ENCODE assay signal across 12 mouse cellular contexts in genomic region chr10:111587891-111588611, GRCm38 (mm10).
DNase-seq lines count a peak whose midpoint lies in the region; ATAC-seq and TF ChIP-seq lines count a peak whose summit lies in the region.
"Had no signal": no experiment of that assay in that cellular context is flagged by ENCODE, and none has a peak within 500 bp of the region (broad histone marks: within the 10 kb centered on the region; RNA-seq: fewer than 3 reads in every experiment).

No protein-coding gene starts in this region.

- no peak overlapping the region for H3K27ac ChIP-seq in kidney, adult 2 months (ENCODE audit: insufficient read depth, low read depth, low read length)
- H3K27ac ChIP-seq in liver, adult 2 months (replicated peaks; ENCODE audit: insufficient read depth, low read depth, low read length), result peak overlapping the region; percentile 83
- H3K27ac ChIP-seq: limb, embryonic 13.5 days had no signal

- 0 out of 2 replicates have a peak, but pooled peaks cover 2% of the 10 kb centered on the region for H3K4me1 ChIP-seq in kidney, adult 2 months (ENCODE audit: control insufficient read depth, insufficient read depth, low read length)
- peaks cover 16% of the 10 kb centered on the region for H3K4me1 ChIP-seq in liver, adult 2 months (ENCODE audit: control insufficient read depth, insufficient read depth, low read length)
- H3K4me1 ChIP-seq: limb, embryonic 13.5 days had no signal

- no peak for TF ChIP-seq POLR2A in kidney, adult 2 months (IDR thresholded peaks at IDR 0.05; ENCODE audit: low read depth, low read length)
- no peak for TF ChIP-seq POLR2A in liver, adult 2 months (IDR thresholded peaks at IDR 0.05; ENCODE audit: extremely low read depth, insufficient read depth, low read length)

- DNase-seq in kidney, adult 2 months, result peak; percentile 54
- no peak for DNase-seq in kidney, postnatal 10 days
- peak; percentile 82 for DNase-seq in liver, adult 2 months (ENCODE audit: extremely low read depth, low read depth, low spot score)
- peak; percentile 40 for DNase-seq in retina, embryonic 14.5 days (ENCODE audit: low spot score)
- DNase-seq in lung, postnatal 14 days, result no peak
- no peak for DNase-seq in spleen, postnatal 36 days (ENCODE audit: low spot score in 2 of 2)
- no peak for DNase-seq in urinary bladder, postnatal 14 days (ENCODE audit: low spot score)
- DNase-seq: adrenal gland, postnatal 14 days had no signal

- peak; percentile 83 for ATAC-seq in common myeloid progenitor, adult 5-6 weeks (replicated peaks; ENCODE audit: low read depth, poor library complexity, severe bottlenecking)
- ATAC-seq: CD4-positive, CD25-positive, alpha-beta regulatory T cell, adult 4 months had no signal

- no peaks in the 10 kb centered on the region for H3K79me2 ChIP-seq in liver, adult 2 months (ENCODE audit: control insufficient read depth, insufficient read depth, low read length)

- no peak overlapping the region for H3K9ac ChIP-seq in liver, adult 2 months (ENCODE audit: low read depth, low read length)
- H3K9ac ChIP-seq: limb, embryonic 13.5 days had no signal

- no peaks in the 10 kb centered on the region for H3K27me3 ChIP-seq in kidney, adult 2 months (replicated peaks; ENCODE audit: control insufficient read depth, insufficient read depth, low read length)
- no peaks in the 10 kb centered on the region for H3K27me3 ChIP-seq in liver, adult 2 months (ENCODE audit: control insufficient read depth, insufficient read depth, low read length)
- H3K27me3 ChIP-seq: limb, embryonic 13.5 days had no signal

- no peak for TF ChIP-seq CTCF in kidney, adult 2 months (conservative IDR thresholded peaks at IDR 0.05; ENCODE audit: insufficient read depth, insufficient read length, low read depth, low read length)
- TF ChIP-seq CTCF in liver, adult 2 months (IDR thresholded peaks at IDR 0.05; ENCODE audit: low read depth, low read length), result no peak

- no peaks in the 10 kb centered on the region for H3K36me3 ChIP-seq in kidney, adult 2 months (ENCODE audit: control insufficient read depth, insufficient read depth, low read length)
- H3K36me3 ChIP-seq in liver, adult 2 months (ENCODE audit: control insufficient read depth, insufficient read depth, low read length), result no peaks in the 10 kb centered on the region
- H3K36me3 ChIP-seq: limb, embryonic 13.5 days had no signal

- 67% methylated on average over 4 of the region's 4 CpGs for WGBS in kidney, adult 2 months
- WGBS in liver, adult 2 months, result 11% methylated on average over 4 of the region's 4 CpGs

- no peak overlapping the region for H3K4me3 ChIP-seq in kidney, adult 2 months (ENCODE audit: insufficient read depth, low read depth, low read length)
- H3K4me3 ChIP-seq in liver, adult 2 months (ENCODE audit: insufficient read depth, low read depth, low read length), result no peak overlapping the region
- H3K4me3 ChIP-seq: erythroblast, embryonic 14.5 days; limb, embryonic 13.5 days had no signal

Comparison
In these comparisons a context has a peak if more than half of its experiments do, and no peak if none do; other contexts are left out.
1. DNase-seq: peak in kidney, adult 2 months (single experiment), liver, adult 2 months (single experiment) and retina, embryonic 14.5 days (single experiment); none in kidney, postnatal 10 days (single experiment), lung, postnatal 14 days (single experiment), spleen, postnatal 36 days (0 of 2) and urinary bladder, postnatal 14 days (single experiment).